Mouse (Mus musculus): ENCODE measurements at regions not wholly inside any gene's neighbourhood (a gene's known extent, or its start where the extent isn't known, plus 50 kb on each side); places are given as distances from the start of the nearest gene placed in this dataset.

DNA sequence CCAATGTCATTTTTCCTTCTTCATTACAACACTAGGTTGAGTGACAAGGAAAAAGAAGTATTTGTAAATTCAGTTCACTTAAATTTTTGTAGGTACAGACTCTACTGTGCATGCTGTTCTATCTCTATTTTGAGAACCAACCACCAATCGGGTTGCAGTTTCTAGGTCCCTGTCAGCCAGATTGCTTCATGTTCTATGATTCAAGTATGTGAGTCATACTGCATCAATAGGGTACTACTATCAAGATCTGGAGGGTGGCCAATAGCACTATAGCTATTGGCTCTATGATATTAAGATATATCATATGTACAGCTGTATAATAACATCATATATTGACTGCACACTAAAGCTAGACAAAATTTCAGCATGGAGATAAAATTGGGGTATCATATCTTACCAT is 521.8 kb upstream of the C030005K15Rik start:
- no peak for DNase-seq (ENCODE audit: low spot score in 2 of 2)
- intact Hi-C loops (cut with DNase I) = no loop called here

DNA sequence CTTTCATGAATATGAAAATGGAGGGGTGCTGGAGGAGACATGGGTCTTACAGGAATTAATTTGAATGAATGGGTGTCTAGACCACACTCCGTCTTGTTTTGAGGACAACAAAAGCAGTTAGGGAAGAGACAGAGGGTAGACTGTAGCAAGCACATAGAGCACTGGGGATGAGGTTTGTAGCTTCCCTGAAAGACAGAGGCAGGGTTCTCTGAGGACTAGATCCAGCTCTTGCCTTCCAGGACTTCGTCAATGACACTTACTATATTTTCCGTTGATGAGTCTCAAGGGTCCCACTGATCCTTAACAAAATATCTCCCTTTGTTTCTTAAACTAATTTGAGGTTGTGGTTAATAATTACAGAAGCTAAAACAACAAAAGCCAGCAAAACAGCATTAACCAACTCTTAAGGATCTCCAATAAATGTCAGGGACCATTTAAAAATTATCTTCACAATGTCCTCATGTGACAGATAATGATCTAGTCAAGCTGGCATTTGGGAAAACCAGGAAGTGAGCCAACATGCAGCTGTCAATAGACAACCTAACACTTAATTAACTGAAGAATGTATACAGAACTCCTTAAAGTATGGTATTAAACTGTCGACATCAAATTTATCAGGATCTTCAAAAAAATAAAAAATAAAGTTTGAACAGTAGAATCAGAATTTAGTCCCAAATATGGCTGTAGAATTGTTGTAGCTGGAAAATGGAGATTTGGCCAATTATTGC is 531.6 kb upstream of the C030005K15Rik start:
- intact Hi-C loops (cut with DNase I) = no loop called here
- no peak for DNase-seq (ENCODE audit: low spot score in 2 of 2)

DNA sequence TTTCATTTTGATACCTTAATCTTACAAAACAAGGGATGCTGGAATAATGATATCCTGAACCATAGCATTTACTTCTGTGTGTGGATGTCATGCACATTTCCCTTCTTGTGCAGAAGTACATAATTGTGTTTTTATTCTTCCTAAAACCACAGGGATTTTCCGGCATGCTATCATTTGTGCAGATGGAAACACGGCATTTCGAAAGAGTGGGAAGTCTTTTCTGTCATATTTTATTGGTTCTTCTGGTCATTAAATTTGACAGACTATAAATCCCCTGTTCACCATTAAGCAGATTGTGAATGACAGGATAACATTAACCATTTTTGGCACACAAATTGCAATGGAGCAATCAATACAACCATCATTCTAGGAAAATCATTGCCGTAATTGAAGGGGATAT is 532.7 kb upstream of the C030005K15Rik start:
- intact Hi-C loops (cut with DNase I) = no loop called here
- no peak for DNase-seq (ENCODE audit: low spot score in 2 of 2)

DNA sequence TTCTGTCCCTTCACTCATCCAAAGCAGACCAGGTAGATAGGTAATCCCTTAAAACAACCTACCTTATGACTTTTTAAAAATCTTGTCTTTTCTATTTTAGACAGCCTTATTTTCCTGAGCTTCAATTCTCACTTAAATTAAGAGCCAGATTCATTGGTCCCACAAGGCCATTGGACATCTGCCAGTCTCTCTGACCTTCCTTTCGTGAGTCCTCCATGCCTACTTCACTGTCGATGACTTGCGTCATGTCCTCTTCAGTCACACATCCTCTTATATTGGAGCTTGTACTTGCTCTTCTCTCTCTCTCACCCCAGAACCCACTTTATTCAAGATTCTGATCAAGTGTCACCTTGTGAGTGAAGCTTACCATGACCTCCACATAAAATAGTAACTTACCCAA is 542.0 kb upstream of the C030005K15Rik start:
- intact Hi-C loops (cut with DNase I) = no loop called here
- DNase-seq (ENCODE audit: low spot score in 2 of 2) = no peak

DNA sequence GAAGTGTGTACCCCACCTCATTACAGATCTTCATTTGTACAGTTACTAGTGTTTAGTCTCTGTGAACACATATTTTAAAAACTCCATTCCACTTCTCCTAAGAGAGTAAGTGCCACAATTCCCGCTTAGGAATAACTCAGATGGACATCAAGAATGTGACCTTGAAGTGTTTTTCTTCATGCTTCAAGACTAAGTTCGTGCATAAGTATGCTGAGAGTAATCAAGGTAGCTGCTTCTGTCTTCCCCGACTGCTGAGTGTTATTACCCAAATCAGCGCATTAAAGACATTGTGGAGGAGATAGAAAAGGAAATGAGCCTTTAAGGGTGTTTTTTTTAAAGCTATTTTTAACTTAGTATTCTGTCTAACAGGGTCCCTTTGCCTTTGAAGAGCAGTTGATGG is 565.1 kb upstream of the C030005K15Rik start:
- DNase-seq (ENCODE audit: low spot score in 2 of 2) = no peak
- intact Hi-C loops (cut with DNase I) = no loop called here

DNA sequence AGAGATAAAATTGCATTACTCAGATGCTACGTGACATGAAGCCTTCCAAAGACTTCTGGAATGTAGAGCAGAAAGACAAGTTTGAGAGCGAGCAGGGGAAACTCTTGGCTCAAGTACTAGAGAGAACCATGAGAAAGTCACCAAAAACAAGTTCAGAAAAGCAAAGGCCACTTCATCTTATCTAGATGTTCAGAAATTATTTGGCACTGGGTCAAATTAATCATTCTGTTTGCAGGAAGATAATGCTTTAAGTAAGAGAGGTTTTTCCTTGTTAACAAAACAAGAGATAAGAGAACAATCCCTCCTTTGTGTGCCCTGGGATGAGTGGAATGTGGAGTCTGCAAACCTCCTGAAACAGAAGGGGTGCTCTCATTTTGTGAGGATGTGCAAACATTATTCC is 565.6 kb upstream of the C030005K15Rik start:
- intact Hi-C loops (cut with DNase I) = no loop called here
- DNase-seq (ENCODE audit: low spot score in 2 of 2) = no peak

DNA sequence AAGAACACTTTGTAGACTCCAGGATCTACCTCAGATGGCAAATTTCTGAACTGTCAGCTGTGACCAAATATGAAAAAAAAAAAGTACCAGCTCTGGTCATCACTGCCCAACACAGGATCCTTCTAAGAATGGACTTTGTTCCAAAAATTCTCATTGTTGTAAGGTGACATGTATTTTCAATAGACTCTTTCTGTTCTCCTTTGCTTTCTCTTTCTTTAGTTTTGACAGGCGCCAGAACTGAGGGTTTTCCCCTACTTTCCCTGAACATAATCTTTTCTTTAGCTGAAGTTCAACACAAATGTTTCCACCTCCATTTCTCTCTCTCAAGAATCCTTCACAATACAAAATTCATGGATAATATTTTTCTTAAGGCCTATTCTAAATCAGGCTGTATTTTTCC is 579.1 kb upstream of the C030005K15Rik start:
- intact Hi-C loops (cut with DNase I) = no loop called here
- no peak for DNase-seq (ENCODE audit: low spot score in 2 of 2)

DNA sequence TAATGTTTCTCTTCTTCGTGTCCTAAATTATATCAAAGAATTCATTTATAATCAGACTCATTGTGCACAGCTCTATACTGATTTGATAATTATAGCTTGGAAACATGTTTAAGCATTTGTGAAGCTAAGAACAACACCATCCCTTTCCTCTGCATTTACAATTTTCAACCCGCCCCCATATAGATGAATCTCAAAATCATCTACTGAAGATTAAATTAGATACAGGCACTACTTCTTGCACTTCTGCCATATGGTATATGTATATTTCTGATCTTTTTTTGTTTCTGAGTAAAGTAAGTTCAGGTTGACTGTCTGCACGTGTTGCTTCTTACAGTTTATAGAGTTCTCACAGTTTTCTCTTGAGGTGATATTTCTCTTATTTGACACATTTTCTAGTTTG is 583.1 kb upstream of the C030005K15Rik start:
- peak in 1 of 2 experiments; percentile 61 for DNase-seq (ENCODE audit: low spot score in 2 of 2)
- intact Hi-C loops (cut with DNase I) = no loop called here

DNA sequence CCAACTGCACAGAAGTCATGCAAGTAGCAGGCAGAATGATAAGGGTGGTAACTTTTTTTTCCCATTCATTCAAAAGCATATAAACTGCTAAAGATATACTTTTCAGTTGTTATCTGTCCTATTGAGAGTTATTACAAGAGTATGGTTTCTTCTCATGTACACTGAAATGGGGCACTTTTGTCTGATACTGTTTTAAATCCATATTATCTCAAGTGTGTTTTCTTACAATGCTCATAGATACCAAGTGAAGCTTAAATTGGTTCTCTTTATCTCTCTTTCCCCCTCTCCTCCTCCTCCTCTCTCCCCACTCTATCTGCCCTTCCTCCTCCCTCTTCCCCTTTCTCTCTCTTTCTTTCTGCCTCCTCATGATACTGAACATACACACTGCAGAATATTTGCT is 584.8 kb upstream of the C030005K15Rik start:
- no peak for DNase-seq (ENCODE audit: low spot score in 2 of 2)
- intact Hi-C loops (cut with DNase I) = no loop called here

DNA sequence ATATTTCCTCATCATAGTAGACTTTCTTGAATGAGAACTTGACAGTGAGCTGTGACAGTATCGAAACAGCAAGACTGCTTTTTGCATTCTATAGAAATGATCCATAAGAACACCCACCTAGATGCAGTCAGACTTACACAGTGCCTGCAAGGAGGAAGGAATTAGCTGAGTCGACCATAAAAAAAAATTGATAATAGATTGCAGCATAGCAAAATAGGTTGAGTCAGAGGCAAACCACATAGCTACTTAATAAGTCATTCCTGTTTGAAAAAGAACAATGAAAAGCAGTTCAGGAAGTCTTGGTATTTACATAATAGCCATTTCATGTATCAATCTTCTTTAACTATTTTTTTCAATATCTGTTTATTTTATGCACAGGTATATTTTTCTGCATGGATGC is 591.9 kb upstream of the C030005K15Rik start:
- DNase-seq (ENCODE audit: low spot score in 2 of 2) = no peak
- intact Hi-C loops (cut with DNase I) = no loop called here

DNA sequence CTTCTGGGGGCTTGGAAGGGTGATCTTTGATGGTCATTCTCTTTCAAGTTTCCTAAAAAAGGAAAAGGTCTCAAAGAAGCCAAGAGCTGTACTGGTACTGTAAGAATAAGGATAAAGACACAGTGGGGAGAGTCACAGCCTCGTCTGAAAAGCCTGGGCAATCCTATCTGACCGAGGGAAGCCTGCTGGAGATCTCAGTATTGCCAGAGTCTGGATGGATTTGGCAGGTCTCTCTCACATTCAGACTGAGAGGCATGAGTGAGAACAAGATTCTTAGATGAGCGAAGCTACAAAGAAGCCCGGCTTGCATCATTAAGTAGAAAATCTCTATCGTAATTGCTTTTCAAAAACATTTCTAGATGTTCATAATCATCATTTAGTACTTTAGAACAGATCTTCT is 590.4 kb upstream of the Atp2b1 start:
- DNase-seq (ENCODE audit: low spot score in 2 of 2) = no peak
- intact Hi-C loops (cut with DNase I) = no loop called here

DNA sequence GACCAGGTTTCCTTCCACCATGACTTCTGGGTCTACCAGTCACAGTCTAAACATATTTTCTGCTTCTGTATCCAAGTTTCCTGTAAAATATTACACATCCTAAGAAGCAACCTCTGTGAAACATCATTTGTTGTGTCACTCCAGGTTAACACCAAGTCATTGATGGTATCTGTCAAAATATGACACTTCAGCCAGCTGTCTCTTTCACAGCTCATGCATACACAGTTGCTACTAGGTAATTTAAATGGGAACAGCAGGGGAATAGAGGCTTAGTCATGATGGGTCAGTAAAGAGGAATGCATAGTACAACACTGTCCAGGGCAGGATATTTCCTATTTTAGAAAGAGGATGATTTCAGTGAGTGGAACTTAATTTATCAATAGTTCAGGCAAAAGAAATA is 589.6 kb upstream of the Atp2b1 start:
- DNase-seq (ENCODE audit: low spot score in 2 of 2) = no peak
- intact Hi-C loops (cut with DNase I) = no loop called here

DNA sequence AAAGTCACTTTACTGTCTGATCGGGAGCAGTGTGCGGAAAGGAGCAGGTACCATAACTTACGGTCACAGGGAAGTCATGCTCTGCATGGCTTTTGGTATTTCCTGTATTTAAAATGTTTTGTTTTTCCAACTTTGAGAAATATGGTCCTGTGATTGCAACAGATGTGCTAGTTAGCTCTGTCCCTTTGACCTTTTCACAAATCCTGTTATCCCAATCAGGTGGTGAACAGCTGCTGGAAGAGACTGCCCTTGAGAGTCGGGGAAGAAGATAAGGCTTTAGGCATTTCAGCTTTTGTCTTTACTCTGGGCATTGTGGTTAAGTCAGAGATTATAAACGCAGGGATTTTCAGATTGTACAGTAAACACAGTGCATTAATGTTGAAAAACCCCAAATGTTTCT is 588.5 kb upstream of the Atp2b1 start:
- no peak for DNase-seq (ENCODE audit: low spot score in 2 of 2)
- intact Hi-C loops (cut with DNase I) = no loop called here

DNA sequence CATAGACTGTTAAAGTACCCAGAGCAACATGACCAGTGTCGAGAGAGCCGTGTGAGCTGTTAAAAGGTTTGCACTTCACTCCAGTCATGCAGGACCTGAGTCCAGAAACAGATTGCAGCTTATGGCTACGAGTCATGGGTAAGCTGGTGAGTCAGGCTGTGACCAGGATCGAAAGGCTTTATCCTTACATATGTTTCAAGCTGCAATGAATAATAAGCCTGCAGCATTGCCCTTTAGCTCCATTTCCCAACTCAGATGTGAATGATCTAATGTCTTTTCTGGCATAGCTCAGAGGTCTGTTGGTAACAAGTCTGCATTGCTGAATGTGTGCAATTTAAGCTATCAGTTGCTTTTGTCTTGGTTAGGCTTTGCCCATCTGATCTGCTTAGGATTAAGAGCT is 581.5 kb upstream of the Atp2b1 start:
- DNase-seq (ENCODE audit: low spot score in 2 of 2) = no peak
- intact Hi-C loops (cut with DNase I) = no loop called here

DNA sequence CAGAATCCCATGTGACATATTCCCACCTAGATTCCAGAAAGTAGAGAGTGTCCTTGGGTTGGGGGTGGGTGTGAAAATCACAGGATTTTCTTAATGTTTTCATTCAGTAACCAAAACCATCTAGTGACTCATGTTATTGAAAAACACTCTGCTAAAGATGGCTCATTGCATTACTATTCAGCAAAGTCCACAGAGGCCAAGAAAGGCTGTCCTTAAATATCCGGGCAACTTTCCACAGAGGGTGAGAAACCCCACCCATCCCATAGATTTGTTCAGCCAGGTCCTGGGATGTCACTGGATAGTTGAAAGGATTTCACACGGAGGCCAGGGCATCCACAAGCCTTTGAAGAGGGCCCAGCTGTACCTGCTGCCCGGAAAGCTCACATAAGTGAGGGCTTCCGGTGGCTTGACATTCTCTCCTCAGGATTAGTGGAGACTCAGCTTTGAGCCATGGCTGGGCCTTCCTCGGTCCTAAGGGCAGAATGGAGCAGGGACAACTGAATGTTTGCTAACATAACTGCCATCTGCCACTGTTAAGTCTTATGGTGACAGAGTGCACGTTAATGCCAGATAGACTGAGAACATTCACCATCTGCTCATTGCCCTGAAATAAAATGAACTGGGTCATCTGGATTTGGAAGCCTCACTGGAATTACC is 580.7 kb upstream of the Atp2b1 start:
- DNase-seq (ENCODE audit: low spot score in 2 of 2) = peak in 1 of 2 experiments; percentile 3

DNA sequence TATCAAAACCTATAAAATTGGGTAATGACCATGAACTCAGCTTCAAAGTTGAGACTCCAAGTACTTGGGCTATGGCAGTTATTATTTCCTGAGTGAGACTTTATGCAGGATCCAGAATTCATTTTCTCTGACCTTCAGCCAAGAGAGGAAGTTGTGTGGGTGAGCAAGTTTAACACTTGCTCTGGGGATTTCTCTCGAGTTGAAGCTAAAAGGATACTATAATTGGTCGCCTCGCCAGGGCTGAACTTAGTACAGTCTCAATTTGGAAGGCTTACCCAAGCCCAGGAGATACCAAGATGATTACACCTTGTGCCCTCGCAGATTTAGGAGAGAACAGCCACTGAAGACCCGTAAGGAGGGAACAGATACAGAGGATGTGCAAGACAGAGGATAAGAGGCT is 570.4 kb upstream of the Atp2b1 start:
- peak in 1 of 2 experiments; percentile 76 for DNase-seq (ENCODE audit: low spot score in 2 of 2)
- intact Hi-C loops (cut with DNase I) = no loop called here

More for the DNA sequence above, 580.7 kb upstream of the Atp2b1 start:
- intact Hi-C loops (cut with DNase I) = no loop called here

DNA sequence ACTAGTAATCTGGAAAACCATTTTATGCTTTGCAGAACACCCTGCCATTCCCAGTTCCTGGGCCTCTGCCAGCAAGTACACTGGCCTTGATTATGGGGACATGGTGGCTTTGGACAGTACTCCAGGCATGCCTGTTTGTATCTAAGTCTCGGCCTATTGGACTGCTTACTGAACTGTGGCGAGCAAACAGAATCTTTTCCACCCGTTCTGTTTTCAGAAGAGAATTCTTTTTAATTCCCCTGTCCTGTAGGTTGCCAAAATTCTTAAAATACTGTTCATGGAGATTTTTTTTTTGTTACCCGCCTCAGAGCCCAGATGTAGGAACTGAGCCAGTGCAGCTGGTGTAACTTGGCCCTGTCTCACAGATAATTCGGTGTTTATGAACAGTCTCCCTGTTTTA is 564.7 kb upstream of the Atp2b1 start:
- peak; percentile 27 to 78 for DNase-seq (ENCODE audit: low spot score in 2 of 2)
- intact Hi-C loops (cut with DNase I) = no loop called here

DNA sequence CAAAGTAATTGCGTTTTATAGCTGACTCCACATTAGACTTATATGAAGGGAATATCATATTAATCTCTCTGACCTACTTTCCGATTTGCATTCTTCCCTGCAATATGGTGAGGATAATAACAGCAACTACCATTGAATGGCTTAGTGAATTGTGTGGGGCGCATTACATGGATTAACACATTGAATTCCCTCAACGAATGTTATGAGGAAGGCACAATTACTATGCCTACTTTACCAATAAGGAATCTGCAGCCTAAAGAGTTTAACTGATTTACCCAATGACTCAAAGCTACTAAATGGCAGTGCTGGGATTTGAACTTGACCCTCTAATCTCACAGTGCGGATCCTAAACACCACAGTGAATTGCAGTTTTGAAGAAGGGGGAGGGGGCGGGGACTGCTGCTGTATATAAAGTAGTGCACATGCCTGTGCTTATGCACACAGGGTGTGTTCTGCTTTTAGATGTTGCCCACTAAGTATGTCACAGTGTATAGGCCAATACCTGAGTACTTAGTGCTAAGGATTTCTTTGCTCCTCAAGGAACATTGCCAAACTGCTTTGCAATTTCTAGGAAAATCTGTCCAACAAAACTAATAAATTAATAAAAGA is 563.8 kb upstream of the Atp2b1 start:
- intact Hi-C loops (cut with DNase I) = loop anchor here (5.0 kb wide), 1 partner anchor 137 kb away; no protein-coding TSS in a partner anchor
- no peak for DNase-seq (ENCODE audit: low spot score in 2 of 2)

DNA sequence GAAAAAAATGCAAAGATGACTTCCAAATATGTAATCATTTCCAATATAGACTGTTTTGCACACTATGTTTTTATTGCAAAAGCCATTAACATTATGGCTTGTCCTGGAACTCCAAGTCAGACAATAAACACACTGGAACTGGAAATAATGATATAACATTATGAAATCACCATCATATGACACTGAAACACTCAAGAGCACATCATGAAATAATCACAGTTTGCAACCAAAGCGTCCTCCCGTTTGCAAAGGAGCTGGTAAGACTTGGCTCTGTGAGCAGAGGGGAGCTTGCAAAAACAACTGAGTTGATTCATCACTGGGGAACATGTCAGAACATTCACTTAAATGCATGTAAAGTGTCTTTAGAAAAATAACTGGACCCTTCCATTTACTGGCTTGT is 562.1 kb upstream of the Atp2b1 start:
- no peak for DNase-seq (ENCODE audit: low spot score in 2 of 2)
- intact Hi-C loops (cut with DNase I) = loop anchor here (5.0 kb wide), 1 partner anchor 135 kb away; no protein-coding TSS in a partner anchor

DNA sequence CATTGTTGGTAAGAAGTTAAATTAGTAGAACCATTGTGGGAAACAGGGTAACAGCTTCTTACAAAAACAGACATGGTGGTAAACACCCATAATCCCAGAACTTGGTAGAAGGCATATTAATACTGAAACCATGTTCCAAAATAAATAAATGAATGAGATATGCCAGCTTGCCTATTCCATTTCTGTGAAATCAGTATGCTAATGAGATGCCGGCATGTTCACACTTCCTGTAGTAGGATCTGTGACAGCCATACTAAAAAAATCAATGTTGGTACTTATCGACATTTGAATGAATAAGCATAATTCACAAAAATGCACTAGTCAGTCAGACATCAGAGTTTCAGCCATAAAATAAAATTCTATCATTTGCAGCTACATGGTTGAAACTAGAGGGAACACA is 559.7 kb upstream of the Atp2b1 start:
- peak in 1 of 2 experiments; percentile 52 for DNase-seq (ENCODE audit: low spot score in 2 of 2)
- intact Hi-C loops (cut with DNase I) = loop anchor here (5.0 kb wide), 1 partner anchor 133 kb away; no protein-coding TSS in a partner anchor

DNA sequence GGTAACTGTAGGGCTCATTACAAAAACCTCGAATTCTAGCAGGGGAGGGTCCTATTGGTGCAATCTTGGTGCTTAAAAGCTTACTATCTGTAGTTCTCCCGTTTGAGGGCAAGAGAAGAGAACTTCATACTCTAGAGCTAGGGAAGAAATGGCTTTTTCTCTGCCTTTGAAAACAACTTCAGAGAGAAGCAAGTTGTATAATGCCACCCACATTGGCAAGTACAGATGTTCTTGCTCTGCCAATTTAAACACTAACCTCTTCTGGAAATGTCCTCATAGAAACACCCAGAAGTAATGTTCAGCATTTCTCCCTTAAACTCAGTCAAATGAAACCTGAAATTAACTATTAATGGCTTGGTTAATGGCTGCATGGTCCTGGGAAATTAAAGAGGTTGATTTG is 549.6 kb upstream of the Atp2b1 start:
- intact Hi-C loops (cut with DNase I) = no loop called here
- DNase-seq (ENCODE audit: low spot score in 2 of 2) = peak in 1 of 2 experiments; percentile 48

All from left cerebral cortex, postnatal 25 days (tissue).